Mouse (Mus musculus) heart, embryonic 14.5 days (tissue): ENCODE measurements at regions not wholly inside any gene's neighbourhood (a gene's known extent, or its start where the extent isn't known, plus 50 kb on each side); places are given as distances from the start of the nearest gene placed in this dataset.

Experiments used
- ATAC-seq: fragments of 200-750 bp; cut with Nextera tagmentation; 2 replicates; pipeline ENCODE4 v1.8.0; 2017; ENCODE audit warnings: low read depth, moderate TSS enrichment; ENCODE audit not compliant: insufficient number of reproducible peaks, insufficient read depth, low FRiP score
- H3K27ac ChIP-seq, 2 experiments: fragments of 200-500 bp in 1 of 2; fragments of 300-500 bp in 1 of 2; sonication (generic) in 1 of 2; replicated peaks in 1 of 2; 2 replicates each; pipeline ENCODE4 v1.5.1; 2012 to 2014; ENCODE audit warnings: low read depth in 2 of 2, low read length in 2 of 2, control low read depth in 1 of 2, mild to moderate bottlenecking in 1 of 2, mixed read lengths in 1 of 2; ENCODE audit not compliant: control insufficient read depth in 1 of 2, insufficient read depth in 1 of 2
- H3K27me3 ChIP-seq: fragments of 300-500 bp; sonication (generic); 2 replicates; pipeline ENCODE4 v1.6.1; 2014; ENCODE audit warnings: mild to moderate bottlenecking, low read length, control low read depth; ENCODE audit not compliant: control insufficient read depth, insufficient read depth
- H3K36me3 ChIP-seq: fragments of 300-500 bp; sonication (generic); 2 replicates; pipeline ENCODE4 v1.6.1; 2014; ENCODE audit warnings: mild to moderate bottlenecking, control low read depth, low read length, mixed read lengths; ENCODE audit not compliant: control insufficient read depth, insufficient read depth
- H3K4me1 ChIP-seq, 2 experiments: fragments of 200-500 bp in 1 of 2; fragments of 300-500 bp in 1 of 2; sonication (generic) in 1 of 2; 2 replicates each; pipeline ENCODE4 v1.6.1; 2012 to 2014; ENCODE audit warnings: low read length in 2 of 2, control low read depth in 1 of 2, mixed read lengths in 1 of 2; ENCODE audit not compliant: control insufficient read depth in 2 of 2, insufficient read depth in 2 of 2
- H3K4me2 ChIP-seq: fragments of 300-500 bp; sonication (generic); 2 replicates; pipeline ENCODE4 v1.6.1; 2014; ENCODE audit warnings: mild to moderate bottlenecking, low read length
- H3K4me3 ChIP-seq, 2 experiments: fragments of 200-500 bp in 1 of 2; fragments of 300-500 bp in 1 of 2; sonication (generic) in 1 of 2; 2 replicates each; pipeline ENCODE4 v1.5.1; 2012 to 2014; ENCODE audit warnings: low read length in 2 of 2, mild to moderate bottlenecking in 2 of 2, control low read depth in 1 of 2, low read depth in 1 of 2, moderate library complexity in 1 of 2; ENCODE audit not compliant: control insufficient read depth in 1 of 2, insufficient read depth in 1 of 2
- H3K9ac ChIP-seq: fragments of 300-500 bp; sonication (generic); 2 replicates; pipeline ENCODE4 v1.6.1; 2014; ENCODE audit warnings: mild to moderate bottlenecking, low read length
- H3K9me3 ChIP-seq: fragments of 300-500 bp; sonication (generic); 2 replicates; pipeline ENCODE4 v1.6.1; 2016; ENCODE audit warnings: low read length, control low read depth; ENCODE audit not compliant: control insufficient read depth
- WGBS: fragments of 180-500 bp; shearing (Covaris S2); extraction: QIAGEN DNeasy Blood & Tissue Kit; methylation state at CpG from one replicate; pipeline ENCODE4 v1.1.7; 2014; 5-methylcytosine and 5-hydroxymethylcytosine counted together

GRCm38 (mm10) chr1:184603136-184603535 is 129.3 kb downstream of the Hlx start:
- no peaks in the 10 kb centered on the region for H3K9me3 ChIP-seq
- no peaks in the 10 kb centered on the region for H3K27me3 ChIP-seq
- ATAC-seq: no peak

GRCm38 (mm10) chr1:184595449-184595848 is 137.0 kb downstream of the Hlx start:
- Histone ChIP-seq H3K36me3 (no peaks in the 10 kb centered on the region), H3K9ac (no peak overlapping the region), H3K27me3 (no peaks in the 10 kb centered on the region), H3K4me1 (peaks cover 0 to 3% of the 10 kb centered on the region in 2 experiments; a peak in 2 of 4 replicates), H3K4me3 (no peak overlapping the region), H3K27ac (no peak overlapping the region), H3K4me2 (no peak overlapping the region), H3K9me3 (no peaks in the 10 kb centered on the region)
- no peak for ATAC-seq
- 62% methylated on average over 12 of the region's 12 CpGs for WGBS

More at GRCm38 (mm10) chr1:184603136-184603535, 129.3 kb downstream of the Hlx start:
- no peak overlapping the region for H3K9ac ChIP-seq
- H3K36me3 ChIP-seq: no peaks in the 10 kb centered on the region
- WGBS: 90% methylated on average over 6 of the region's 6 CpGs
- H3K27ac ChIP-seq: no peak overlapping the region
- no peaks in the 10 kb centered on the region for H3K4me1 ChIP-seq
- no peak overlapping the region for H3K4me3 ChIP-seq
- H3K4me2 ChIP-seq: no peak overlapping the region

GRCm38 (mm10) chr1:184590634-184591033 is 141.8 kb downstream of the Hlx start:
- Histone ChIP-seq H3K9ac (no peak overlapping the region), H3K27ac (no peak overlapping the region), H3K4me2 (no peak overlapping the region), H3K4me3 (no peak overlapping the region), H3K4me1 (peaks cover 0 to 3% of the 10 kb centered on the region in 2 experiments; a peak in 2 of 4 replicates), H3K9me3 (no peaks in the 10 kb centered on the region), H3K36me3 (no peaks in the 10 kb centered on the region), H3K27me3 (no peaks in the 10 kb centered on the region)
- WGBS: 55% methylated on average over 7 of the region's 7 CpGs
- no peak for ATAC-seq

GRCm38 (mm10) chr1:184589277-184589676 is 143.1 kb downstream of the Hlx start:
- no peaks in the 10 kb centered on the region for H3K27me3 ChIP-seq
- WGBS: 66% methylated on average over 4 of the region's 4 CpGs
- H3K4me3 ChIP-seq: no peak overlapping the region
- H3K9me3 ChIP-seq: no peaks in the 10 kb centered on the region
- no peak for ATAC-seq
- H3K36me3 ChIP-seq: no peaks in the 10 kb centered on the region
- no peak overlapping the region for H3K9ac ChIP-seq
- H3K4me2 ChIP-seq: no peak overlapping the region
- no peaks in the 10 kb centered on the region for H3K4me1 ChIP-seq
- no peak overlapping the region for H3K27ac ChIP-seq

- H3K4me2 ChIP-seq: no peak overlapping the region
- 65% methylated on average over 12 of the region's 12 CpGs for WGBS
- H3K36me3 ChIP-seq: no peaks in the 10 kb centered on the region
- ATAC-seq: no peak
- no peak overlapping the region for H3K9ac ChIP-seq
- no peak overlapping the region for H3K4me3 ChIP-seq
- no peaks in the 10 kb centered on the region for H3K27me3 ChIP-seq
- no peaks in the 10 kb centered on the region for H3K4me1 ChIP-seq
- H3K27ac ChIP-seq: no peak overlapping the region
- no peaks in the 10 kb centered on the region for H3K9me3 ChIP-seq
Observed at GRCm38 (mm10) chr1:184584505-184584874, 147.9 kb downstream of the Hlx start.

- H3K9ac ChIP-seq: no peak overlapping the region
- no peaks in the 10 kb centered on the region for H3K36me3 ChIP-seq
- H3K27me3 ChIP-seq: no peaks in the 10 kb centered on the region
- no peak overlapping the region for H3K4me2 ChIP-seq
- H3K4me1 ChIP-seq: no peaks in the 10 kb centered on the region
- WGBS: 76% methylated on average over 6 of the region's 6 CpGs
- no peaks in the 10 kb centered on the region for H3K9me3 ChIP-seq
- no peak overlapping the region for H3K4me3 ChIP-seq
- no peak for ATAC-seq
- H3K27ac ChIP-seq: no peak overlapping the region
Observed at GRCm38 (mm10) chr1:184583751-184584504, 148.5 kb downstream of the Hlx start.

GRCm38 (mm10) chr1:184579475-184579874 is 152.9 kb downstream of the Hlx start:
- no peak for ATAC-seq
- H3K27ac ChIP-seq: no peak overlapping the region

GRCm38 (mm10) chr1:184576527-184576926 is 155.9 kb downstream of the Hlx start:
- no peak for ATAC-seq
- Histone ChIP-seq H3K27me3 (no peaks in the 10 kb centered on the region), H3K9ac (no peak overlapping the region), H3K4me2 (no peak overlapping the region), H3K4me1 (no peaks in the 10 kb centered on the region), H3K9me3 (no peaks in the 10 kb centered on the region), H3K4me3 (no peak overlapping the region), H3K27ac (no peak overlapping the region), H3K36me3 (no peaks in the 10 kb centered on the region)
- WGBS: 65% methylated on average over 7 of the region's 7 CpGs

More at GRCm38 (mm10) chr1:184579475-184579874, 152.9 kb downstream of the Hlx start:
- WGBS: 77% methylated on average over 3 of the region's 3 CpGs
- H3K27me3 ChIP-seq: no peaks in the 10 kb centered on the region
- H3K9me3 ChIP-seq: no peaks in the 10 kb centered on the region
- H3K36me3 ChIP-seq: no peaks in the 10 kb centered on the region
- H3K4me3 ChIP-seq: no peak overlapping the region
- no peak overlapping the region for H3K4me2 ChIP-seq
- H3K9ac ChIP-seq: no peak overlapping the region
- H3K4me1 ChIP-seq: no peaks in the 10 kb centered on the region
